Mouse (Mus musculus): ENCODE measurements at regions not wholly inside any gene's neighbourhood (a gene's known extent, or its start where the extent isn't known, plus 50 kb on each side); places are given as distances from the start of the nearest gene placed in this dataset.

GRCm38 (mm10) chr15:61242161-61242681 is 319.4 kb upstream of the A1bg start:
- TF ChIP-seq CTCF (conservative IDR thresholded peaks at IDR 0.05; ENCODE audit: low read length) (no peak), POU5F1 (IDR thresholded peaks at IDR 0.05; ENCODE audit: borderline replicate concordance, low read length) (no peak), NANOG (IDR thresholded peaks at IDR 0.05; ENCODE audit: borderline replicate concordance, low read length) (no peak)
